Mouse (Mus musculus): ENCODE measurements at regions not wholly inside any gene's neighbourhood (a gene's known extent, or its start where the extent isn't known, plus 50 kb on each side); places are given as distances from the start of the nearest gene placed in this dataset.

DNA sequence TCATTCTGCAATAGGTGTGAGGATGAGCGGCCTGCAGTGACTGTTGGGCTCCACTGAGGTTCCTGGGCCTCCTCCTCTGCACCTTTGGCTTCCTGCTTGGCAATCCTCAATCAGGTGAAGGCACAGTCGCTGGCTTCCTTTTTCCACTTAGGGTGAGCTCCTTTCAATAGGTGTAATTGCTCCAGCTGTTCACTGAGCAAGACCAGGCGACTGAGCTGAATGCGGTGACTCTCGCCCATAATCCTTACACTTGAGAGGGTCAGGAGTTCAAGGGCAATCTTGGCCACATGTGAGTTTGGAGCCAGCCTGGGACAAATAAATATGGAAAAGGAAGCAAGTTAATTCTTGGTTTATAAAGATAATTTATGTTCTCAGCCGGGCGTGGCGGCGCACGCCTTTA lies 76.1 kb upstream of the Epcam start:
- Histone ChIP-seq H3K27ac (ENCODE audit: low read length) (no peak overlapping the region), H3K36me3 (ENCODE audit: control insufficient read depth, insufficient read depth, low read length) (no peaks in the 10 kb centered on the region), H3K9me3 (ENCODE audit: control insufficient read depth, low read length) (no peaks in the 10 kb centered on the region), H3K4me1 (replicated peaks; ENCODE audit: control insufficient read depth, insufficient read depth, low read length) (peaks cover 3% of the 10 kb centered on the region), H3K4me2 (ENCODE audit: low read depth, low read length) (no peak overlapping the region), H3K4me3 (ENCODE audit: low read length) (no peak overlapping the region), H3K27me3 (ENCODE audit: control insufficient read depth, insufficient read depth, low read depth, low read length) (no peaks in the 10 kb centered on the region), H3K9ac (ENCODE audit: low read length) (no peak overlapping the region)
- no peak for ATAC-seq (ENCODE audit: low read depth)
- WGBS: 87% methylated on average over 10 of the region's 10 CpGs

DNA sequence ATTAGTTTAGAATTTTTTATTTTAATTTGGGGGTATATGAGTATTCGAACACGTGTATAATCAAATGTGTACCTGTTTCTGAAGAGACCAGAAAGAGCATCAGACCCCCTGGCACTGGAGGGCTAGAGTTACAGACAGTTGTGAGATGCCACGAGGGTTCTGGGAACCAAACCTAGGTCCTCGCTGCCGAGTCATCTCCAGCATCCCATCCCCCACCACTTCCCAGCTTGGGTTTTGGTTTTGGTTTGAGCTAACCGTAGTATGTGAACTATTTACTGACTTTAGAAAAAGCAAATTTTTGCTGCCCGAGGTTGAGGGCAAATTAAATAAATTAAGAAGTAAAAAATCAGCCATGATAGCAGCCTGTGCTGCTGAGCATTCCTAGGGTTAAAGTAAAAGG lies 74.9 kb upstream of the Epcam start:
- no peak for ATAC-seq (ENCODE audit: low read depth)
- 71% methylated on average over 7 of the region's 7 CpGs for WGBS

DNA sequence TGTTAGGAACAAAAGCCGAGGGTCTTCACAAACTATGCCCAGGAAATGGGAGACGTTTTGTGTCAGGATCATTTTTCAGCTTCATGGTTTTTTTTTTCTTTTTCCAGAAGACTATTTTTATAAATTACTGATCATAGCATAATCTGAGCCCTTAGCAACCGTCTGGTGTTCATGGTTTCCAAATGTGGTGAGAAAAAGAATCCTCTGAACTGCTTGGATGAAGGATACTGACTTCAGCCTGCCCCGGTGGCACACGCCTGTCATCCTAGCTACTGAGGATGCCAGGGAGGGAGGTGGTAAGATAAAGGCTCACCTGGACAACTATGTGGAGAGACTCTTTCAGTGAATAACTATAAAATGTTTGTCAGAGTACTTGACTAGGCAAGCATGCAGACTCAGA lies 72.4 kb upstream of the Epcam start:
- Histone ChIP-seq H3K27ac (ENCODE audit: low read length) (no peak overlapping the region), H3K4me2 (ENCODE audit: low read depth, low read length) (no peak overlapping the region), H3K36me3 (ENCODE audit: control insufficient read depth, insufficient read depth, low read length) (no peaks in the 10 kb centered on the region), H3K27me3 (ENCODE audit: control insufficient read depth, insufficient read depth, low read depth, low read length) (no peaks in the 10 kb centered on the region), H3K9ac (ENCODE audit: low read length) (no peak overlapping the region), H3K9me3 (ENCODE audit: control insufficient read depth, low read length) (no peaks in the 10 kb centered on the region), H3K4me1 (replicated peaks; ENCODE audit: control insufficient read depth, insufficient read depth, low read length) (peaks cover 3% of the 10 kb centered on the region), H3K4me3 (ENCODE audit: low read length) (no peak overlapping the region)
- 48% methylated on average over 5 of the region's 5 CpGs for WGBS
- no peak for ATAC-seq (ENCODE audit: low read depth)

More for the DNA sequence above, 74.9 kb upstream of the Epcam start:
- Histone ChIP-seq H3K36me3 (ENCODE audit: control insufficient read depth, insufficient read depth, low read length) (no peaks in the 10 kb centered on the region), H3K9me3 (ENCODE audit: control insufficient read depth, low read length) (no peaks in the 10 kb centered on the region), H3K4me2 (ENCODE audit: low read depth, low read length) (no peak overlapping the region), H3K27ac (ENCODE audit: low read length) (no peak overlapping the region), H3K4me1 (replicated peaks; ENCODE audit: control insufficient read depth, insufficient read depth, low read length) (peaks cover 3% of the 10 kb centered on the region), H3K4me3 (ENCODE audit: low read length) (no peak overlapping the region), H3K27me3 (ENCODE audit: control insufficient read depth, insufficient read depth, low read depth, low read length) (no peaks in the 10 kb centered on the region), H3K9ac (ENCODE audit: low read length) (no peak overlapping the region)

DNA sequence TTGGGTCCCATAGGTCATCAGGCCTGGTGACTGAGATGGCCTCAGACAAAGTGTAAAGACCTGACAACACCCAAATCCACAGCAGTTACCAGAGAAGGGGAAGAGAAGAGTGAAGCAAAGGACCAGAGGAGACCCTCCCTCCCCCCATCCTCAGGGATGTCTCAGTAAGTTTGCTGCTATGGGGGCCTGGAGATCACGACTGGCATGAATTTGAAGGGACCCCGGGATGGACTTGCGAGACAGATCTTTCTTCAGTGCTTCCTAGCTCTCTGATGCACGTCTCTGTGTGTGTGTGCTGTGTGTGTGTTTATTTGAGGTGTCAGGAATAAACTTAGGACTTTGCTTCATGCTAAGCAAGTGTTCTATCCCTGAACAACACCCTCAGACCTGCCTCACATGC lies 70.1 kb upstream of the Epcam start:
- Histone ChIP-seq H3K4me3 (ENCODE audit: low read length) (no peak overlapping the region), H3K9me3 (ENCODE audit: control insufficient read depth, low read length) (no peaks in the 10 kb centered on the region), H3K27ac (ENCODE audit: low read length) (no peak overlapping the region), H3K36me3 (ENCODE audit: control insufficient read depth, insufficient read depth, low read length) (no peaks in the 10 kb centered on the region), H3K9ac (ENCODE audit: low read length) (no peak overlapping the region), H3K4me1 (replicated peaks; ENCODE audit: control insufficient read depth, insufficient read depth, low read length) (peaks cover 3% of the 10 kb centered on the region), H3K27me3 (ENCODE audit: control insufficient read depth, insufficient read depth, low read depth, low read length) (no peaks in the 10 kb centered on the region), H3K4me2 (ENCODE audit: low read depth, low read length) (no peak overlapping the region)
- WGBS: 67% methylated on average over 4 of the region's 4 CpGs
- ATAC-seq (ENCODE audit: low read depth): no peak

DNA sequence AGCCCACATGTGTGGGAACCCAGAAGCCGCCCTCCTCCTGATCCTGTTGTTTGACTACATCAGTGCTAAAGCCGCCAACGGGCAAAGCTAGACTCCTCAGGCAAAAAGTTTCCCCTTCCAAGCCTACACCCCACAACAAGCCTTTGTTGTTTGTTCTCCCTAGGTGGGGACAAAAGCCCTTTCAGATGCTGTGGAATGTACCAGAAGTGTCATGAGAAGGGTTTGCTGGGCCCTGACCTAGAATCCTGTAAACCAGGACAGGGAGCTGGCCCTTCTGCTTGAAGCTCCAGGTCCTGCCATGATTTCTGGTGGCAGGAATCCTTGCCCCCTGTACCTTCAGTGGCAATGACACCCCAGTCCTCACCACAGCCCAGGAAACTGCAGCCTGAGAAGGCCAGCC lies 69.5 kb upstream of the Epcam start:
- Histone ChIP-seq H3K36me3 (ENCODE audit: control insufficient read depth, insufficient read depth, low read length) (no peaks in the 10 kb centered on the region), H3K4me3 (ENCODE audit: low read length) (no peak overlapping the region), H3K9me3 (ENCODE audit: control insufficient read depth, low read length) (no peaks in the 10 kb centered on the region), H3K4me2 (ENCODE audit: low read depth, low read length) (no peak overlapping the region), H3K27ac (ENCODE audit: low read length) (no peak overlapping the region), H3K9ac (ENCODE audit: low read length) (no peak overlapping the region), H3K4me1 (replicated peaks; ENCODE audit: control insufficient read depth, insufficient read depth, low read length) (peaks cover 9% of the 10 kb centered on the region), H3K27me3 (ENCODE audit: control insufficient read depth, insufficient read depth, low read depth, low read length) (no peaks in the 10 kb centered on the region)
- WGBS: 65% methylated on average over 3 of the region's 3 CpGs
- ATAC-seq (ENCODE audit: low read depth): no peak

DNA sequence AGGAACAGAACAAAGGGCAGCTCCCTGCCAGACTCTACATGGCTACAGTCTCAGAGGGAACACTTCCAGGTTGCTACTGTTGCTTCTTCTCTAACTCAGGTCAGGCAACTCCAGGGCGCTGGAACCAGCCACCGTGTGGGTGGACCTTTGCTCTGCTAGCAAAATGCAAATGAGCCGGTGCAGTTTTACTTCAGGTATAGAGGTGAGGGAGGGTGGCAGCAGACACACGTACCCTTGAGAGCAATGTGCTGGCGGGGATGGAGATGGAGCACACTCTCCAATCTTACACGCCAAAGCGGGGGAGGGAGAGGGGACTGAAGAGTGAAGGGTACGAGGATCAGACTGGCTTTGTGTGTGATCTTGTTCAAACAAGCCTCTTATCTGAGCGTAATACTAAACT lies 68.8 kb upstream of the Epcam start:
- H3K36me3 ChIP-seq (ENCODE audit: control insufficient read depth, insufficient read depth, low read length): no peaks in the 10 kb centered on the region
- H3K4me2 ChIP-seq (ENCODE audit: low read depth, low read length): no peak overlapping the region
- no peaks in the 10 kb centered on the region for H3K9me3 ChIP-seq (ENCODE audit: control insufficient read depth, low read length)
- ATAC-seq (ENCODE audit: low read depth): 0 out of 2 replicates have a peak, but pooled peaks have one; percentile 12
- WGBS: 27% methylated on average over 9 of the region's 9 CpGs
- no peak overlapping the region for H3K4me3 ChIP-seq (ENCODE audit: low read length)
- no peaks in the 10 kb centered on the region for H3K27me3 ChIP-seq (ENCODE audit: control insufficient read depth, insufficient read depth, low read depth, low read length)
- H3K9ac ChIP-seq (ENCODE audit: low read length): no peak overlapping the region
- H3K27ac ChIP-seq (ENCODE audit: low read length): no peak overlapping the region
- peaks cover 11% of the 10 kb centered on the region for H3K4me1 ChIP-seq (replicated peaks; ENCODE audit: control insufficient read depth, insufficient read depth, low read length)

DNA sequence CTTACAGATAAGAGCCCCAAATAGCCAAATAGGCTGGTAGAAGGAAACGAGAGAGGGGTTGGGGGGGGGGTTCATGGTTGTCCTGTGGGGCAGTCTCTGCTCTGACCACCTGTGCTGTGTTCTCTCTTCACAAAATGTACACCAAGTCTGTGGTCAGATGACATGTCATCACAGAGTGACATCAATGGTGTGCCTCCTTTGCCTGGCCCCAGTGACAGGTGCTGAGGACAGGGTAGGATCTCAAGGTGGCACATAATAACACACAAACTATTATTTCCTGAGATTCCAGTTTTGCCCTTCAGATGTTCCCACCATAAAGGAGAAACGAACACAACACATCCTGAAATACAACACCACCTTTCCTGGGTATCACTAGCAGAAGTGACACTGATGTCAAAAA lies 68.3 kb upstream of the Epcam start:
- H3K36me3 ChIP-seq (ENCODE audit: control insufficient read depth, insufficient read depth, low read length): no peaks in the 10 kb centered on the region
- H3K4me3 ChIP-seq (ENCODE audit: low read length): no peak overlapping the region
- H3K4me1 ChIP-seq (replicated peaks; ENCODE audit: control insufficient read depth, insufficient read depth, low read length): peaks cover 11% of the 10 kb centered on the region
- ATAC-seq (ENCODE audit: low read depth): no peak
- 22% methylated on average over 2 of the region's 2 CpGs for WGBS
- no peak overlapping the region for H3K27ac ChIP-seq (ENCODE audit: low read length)
- H3K9ac ChIP-seq (ENCODE audit: low read length): no peak overlapping the region
- no peak overlapping the region for H3K4me2 ChIP-seq (ENCODE audit: low read depth, low read length)
- H3K27me3 ChIP-seq (ENCODE audit: control insufficient read depth, insufficient read depth, low read depth, low read length): no peaks in the 10 kb centered on the region
- no peaks in the 10 kb centered on the region for H3K9me3 ChIP-seq (ENCODE audit: control insufficient read depth, low read length)

DNA sequence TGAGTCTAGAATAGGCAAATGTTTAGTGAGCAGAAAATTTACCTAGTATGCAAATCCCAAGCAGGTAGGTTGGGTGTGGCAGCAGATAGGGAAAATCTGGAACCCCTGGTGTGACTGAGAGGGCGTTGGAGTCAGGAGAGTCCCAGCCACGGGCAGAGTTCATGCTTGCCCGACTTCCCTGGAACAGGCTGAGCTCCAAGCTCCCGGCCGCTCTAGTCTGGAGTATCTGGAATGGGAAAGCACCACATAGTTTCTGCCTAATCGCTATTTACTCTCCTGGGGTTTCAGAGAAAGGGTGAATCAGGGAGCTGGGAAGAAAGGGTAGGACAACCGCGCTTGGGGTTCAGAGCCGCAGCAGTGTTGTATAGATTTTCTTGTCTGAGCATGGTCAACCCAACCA lies 65.8 kb upstream of the Epcam start:
- Histone ChIP-seq H3K4me2 (ENCODE audit: low read depth, low read length) (no peak overlapping the region), H3K36me3 (ENCODE audit: control insufficient read depth, insufficient read depth, low read length) (no peaks in the 10 kb centered on the region), H3K27me3 (ENCODE audit: control insufficient read depth, insufficient read depth, low read depth, low read length) (no peaks in the 10 kb centered on the region), H3K4me3 (ENCODE audit: low read length) (no peak overlapping the region), H3K27ac (ENCODE audit: low read length) (no peak overlapping the region), H3K9me3 (ENCODE audit: control insufficient read depth, low read length) (no peaks in the 10 kb centered on the region), H3K9ac (ENCODE audit: low read length) (no peak overlapping the region), H3K4me1 (replicated peaks; ENCODE audit: control insufficient read depth, insufficient read depth, low read length) (peaks cover 8% of the 10 kb centered on the region)
- ATAC-seq (ENCODE audit: low read depth): no peak
- 65% methylated on average over 9 of the region's 9 CpGs for WGBS

DNA sequence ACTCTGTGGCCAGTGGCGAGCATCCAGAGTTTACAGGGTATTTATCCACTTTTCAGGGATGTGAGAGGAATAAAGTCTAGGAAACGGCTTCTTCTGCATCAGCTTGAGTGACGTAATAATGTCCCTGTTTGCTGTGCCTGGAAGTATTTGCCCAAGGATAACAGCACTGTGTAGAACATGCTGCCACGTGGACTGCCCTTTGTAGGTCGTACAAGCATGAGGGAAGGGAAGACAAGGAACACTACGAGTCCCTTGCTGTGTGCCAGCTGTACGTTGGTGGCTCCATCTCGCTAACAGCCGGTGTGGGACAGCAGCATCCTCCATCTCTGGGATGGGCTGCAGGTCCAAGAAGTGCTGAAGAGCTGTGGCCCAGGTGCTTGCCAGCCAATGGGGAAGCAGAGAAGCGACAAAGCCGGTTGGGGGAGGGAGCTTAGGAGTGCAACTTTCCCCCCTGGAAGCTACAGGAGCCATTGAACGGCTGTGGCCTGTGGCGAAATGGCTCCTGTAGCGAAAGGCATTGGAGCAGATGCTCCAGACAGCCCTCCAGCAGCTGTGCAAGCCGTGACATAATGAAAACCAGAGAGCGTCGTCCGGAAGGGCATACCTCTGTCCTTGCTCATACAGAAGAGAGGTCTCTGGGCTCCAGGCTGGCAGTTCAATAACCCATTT lies 65.0 kb upstream of the Epcam start:
- 0 out of 2 replicates have a peak, but pooled peaks have one; percentile 9 for ATAC-seq (ENCODE audit: low read depth)
- WGBS: 44% methylated on average over 18 of the region's 18 CpGs
- Histone ChIP-seq H3K4me2 (ENCODE audit: low read depth, low read length) (peak overlapping the region; percentile 62; the same call in 1 of the 2 replicates), H3K27me3 (ENCODE audit: control insufficient read depth, insufficient read depth, low read depth, low read length) (no peaks in the 10 kb centered on the region), H3K4me3 (ENCODE audit: low read length) (no peak overlapping the region), H3K27ac (ENCODE audit: low read length) (no peak overlapping the region), H3K9me3 (ENCODE audit: control insufficient read depth, low read length) (no peaks in the 10 kb centered on the region), H3K9ac (ENCODE audit: low read length) (no peak overlapping the region; the same call in 1 of the 2 replicates), H3K4me1 (replicated peaks; ENCODE audit: control insufficient read depth, insufficient read depth, low read length) (peaks cover 8% of the 10 kb centered on the region), H3K36me3 (ENCODE audit: control insufficient read depth, insufficient read depth, low read length) (no peaks in the 10 kb centered on the region)
